ENCODE assay signal across 9 mouse cellular contexts in genomic region chr5:142444791-142445531, GRCm38 (mm10). TPM values are rescaled to one million over a fixed set of nuclear protein-coding genes. Genes with fewer than 3 reads are reported as not detected.
DNase-seq lines count a peak whose midpoint lies in the region; ATAC-seq and TF ChIP-seq lines count a peak whose summit lies in the region.
"Had no signal": no experiment of that assay in that cellular context is flagged by ENCODE, and none has a peak within 500 bp of the region (broad histone marks: within the 10 kb centered on the region; RNA-seq: fewer than 3 reads in every experiment).

No protein-coding gene starts in this region.

- DNase-seq in forebrain, embryonic 11.5 days (ENCODE audit: low spot score): no peak
- peak; percentile 59 for DNase-seq in CD4-positive helper T cell, adult 2 months (ENCODE audit: low read depth, low spot score)
- DNase-seq in gastrocnemius, adult 2 months: peak; percentile 85
- DNase-seq in limb, embryonic 14.5 days (ENCODE audit: low spot score): no peak
- DNase-seq in left cerebral cortex, postnatal 10 days (ENCODE audit: extremely low spot score in 1 of 2, low spot score in 2 of 2): no peak
- DNase-seq in cerebellum, postnatal 4 days (ENCODE audit: low spot score in 2 of 2): no peak
- no peak for DNase-seq in embryo, embryonic 10.5 days (ENCODE audit: low spot score)

- 0 out of 2 replicates have a peak overlapping the region, but pooled peaks have one; percentile 21 for H3K27ac ChIP-seq in forebrain, embryonic 12.5 days
- no peak overlapping the region for H3K27ac ChIP-seq in forebrain, embryonic 11.5 days (ENCODE audit: low read depth, low read length)
- H3K27ac ChIP-seq in gastrocnemius, adult 2 months: peak overlapping the region; percentile 93
- H3K27ac ChIP-seq in limb, embryonic 14.5 days (replicated peaks; ENCODE audit: low read depth, low read length): no peak overlapping the region

- WGBS in forebrain, embryonic 12.5 days: 66% methylated on average over 11 of the region's 11 CpGs
- 63% methylated on average over 10 of the region's 11 CpGs for WGBS in forebrain, embryonic 11.5 days
- WGBS in limb, embryonic 14.5 days: 71% methylated on average over 9 of the region's 11 CpGs

- H3K36me3 ChIP-seq in forebrain, embryonic 12.5 days (replicated peaks): no peaks in the 10 kb centered on the region
- no peaks in the 10 kb centered on the region for H3K36me3 ChIP-seq in forebrain, embryonic 11.5 days (ENCODE audit: control insufficient read depth, insufficient read depth, low read length)
- H3K36me3 ChIP-seq in limb, embryonic 14.5 days (ENCODE audit: control insufficient read depth, insufficient read depth, low read length): peaks cover 18% of the 10 kb centered on the region

- H3K4me1 ChIP-seq in forebrain, embryonic 12.5 days: peaks cover 66% of the 10 kb centered on the region
- peaks cover 18% of the 10 kb centered on the region for H3K4me1 ChIP-seq in forebrain, embryonic 11.5 days (replicated peaks; ENCODE audit: control insufficient read depth, insufficient read depth, low read length)
- H3K4me1 ChIP-seq in limb, embryonic 14.5 days (ENCODE audit: control insufficient read depth, insufficient read depth, low read length): peaks cover 39% of the 10 kb centered on the region

- no peak overlapping the region for H3K9ac ChIP-seq in forebrain, embryonic 12.5 days
- H3K9ac ChIP-seq in forebrain, embryonic 11.5 days (ENCODE audit: low read length): no peak overlapping the region
- H3K9ac ChIP-seq in limb, embryonic 14.5 days (ENCODE audit: low read depth, low read length, severe bottlenecking): 0 out of 2 replicates have a peak overlapping the region, but pooled peaks have one; percentile 25
- H3K9ac ChIP-seq: embryonic facial prominence, embryonic 12.5 days had no signal

- no peaks in the 10 kb centered on the region for H3K9me3 ChIP-seq in forebrain, embryonic 12.5 days
- no peaks in the 10 kb centered on the region for H3K9me3 ChIP-seq in forebrain, embryonic 11.5 days (ENCODE audit: control insufficient read depth, low read length)
- no peaks in the 10 kb centered on the region for H3K9me3 ChIP-seq in limb, embryonic 14.5 days (ENCODE audit: control insufficient read depth, low read length)
- H3K9me3 ChIP-seq: embryonic facial prominence, embryonic 12.5 days had no signal

- H3K4me2 ChIP-seq in forebrain, embryonic 12.5 days: no peak overlapping the region
- H3K4me2 ChIP-seq in forebrain, embryonic 11.5 days (ENCODE audit: low read depth, low read length, severe bottlenecking): no peak overlapping the region
- H3K4me2 ChIP-seq in limb, embryonic 14.5 days (replicated peaks; ENCODE audit: low read depth, low read length, severe bottlenecking): no peak overlapping the region
- H3K4me2 ChIP-seq: embryonic facial prominence, embryonic 12.5 days had no signal

- no peak for TF ChIP-seq POLR2A in limb, embryonic 14.5 days (IDR thresholded peaks at IDR 0.05; ENCODE audit: borderline replicate concordance, extremely low read depth, insufficient read depth, insufficient read length)

- H3K27me3 ChIP-seq in forebrain, embryonic 12.5 days: 0 out of 2 replicates have a peak, but pooled peaks cover 2% of the 10 kb centered on the region
- H3K27me3 ChIP-seq in forebrain, embryonic 11.5 days (ENCODE audit: control insufficient read depth, insufficient read depth, low read length): no peaks in the 10 kb centered on the region
- no peaks in the 10 kb centered on the region for H3K27me3 ChIP-seq in limb, embryonic 14.5 days (ENCODE audit: control insufficient read depth, insufficient read depth, low read length)
- H3K27me3 ChIP-seq: embryonic facial prominence, embryonic 12.5 days had no signal

- no peak for ATAC-seq in forebrain, embryonic 12.5 days (ENCODE audit: low FRiP score)
- ATAC-seq in forebrain, embryonic 11.5 days (replicated peaks; ENCODE audit: low FRiP score): no peak
- no peak for ATAC-seq in limb, embryonic 14.5 days (ENCODE audit: low FRiP score, low read depth)

- intact Hi-C loops in gastrocnemius, adult 2 months (cut with DNase I): loop anchor here (5.0 kb wide), 1 partner anchor 123 kb away; no protein-coding TSS in a partner anchor
- intact Hi-C loops in left cerebral cortex, postnatal 10 days (cut with DNase I): loop anchor here (5.0 kb wide), 1 partner anchor 43 kb away; the partner anchor contains the start of gene Foxk1

- no peak for TF ChIP-seq CTCF in gastrocnemius, adult 2 months (IDR thresholded peaks at IDR 0.05)

- H3K4me3 ChIP-seq in forebrain, embryonic 12.5 days (replicated peaks): no peak overlapping the region
- H3K4me3 ChIP-seq in forebrain, embryonic 11.5 days (ENCODE audit: low read depth, low read length): no peak overlapping the region
- H3K4me3 ChIP-seq in gastrocnemius, adult 2 months: peak overlapping the region; percentile 35
- H3K4me3 ChIP-seq in limb, embryonic 14.5 days (replicated peaks; ENCODE audit: low read length): no peak overlapping the region
- H3K4me3 ChIP-seq: embryonic facial prominence, embryonic 12.5 days had no signal

RNA-seq across cellular contexts. Expression of gene Ap5z1, which starts 18.8 kb away (rescaled TPM):
- polyA plus RNA-seq in forebrain, embryonic 12.5 days (2016; fragmentation: Nextera tagmentation; extraction: Ambion mirVana): 12.7 and 15.2 TPM in 2 replicates
- polyA plus RNA-seq in forebrain, embryonic 11.5 days (2014; fragmentation: Nextera tagmentation; extraction: Ambion mirVana): 12.8 and 13.1 TPM in 2 replicates
- 1 to 10 TPM; 3.7 to 5.0 TPM for total RNA-seq in gastrocnemius, adult 2 months (2021)
- 23.2 and 28.5 TPM in 2 replicates for polyA plus RNA-seq in limb, embryonic 14.5 days (2012; rRNA removed)
- 8.8 and 9.6 TPM in 2 replicates for polyA plus RNA-seq in limb, embryonic 14.5 days (2014; fragmentation: Nextera tagmentation; extraction: Ambion mirVana)
- total RNA-seq in left cerebral cortex, postnatal 10 days (2021): 10 to 100 TPM; 17.5 to 22.3 TPM

RNA-seq across cellular contexts. Expression of gene Foxk1, which starts 43.7 kb away (rescaled TPM):
- 5.2 and 5.9 TPM in 2 replicates for polyA plus RNA-seq in forebrain, embryonic 12.5 days (2016; fragmentation: Nextera tagmentation; extraction: Ambion mirVana)
- polyA plus RNA-seq in forebrain, embryonic 11.5 days (2014; fragmentation: Nextera tagmentation; extraction: Ambion mirVana): 5.0 and 6.1 TPM in 2 replicates
- total RNA-seq in gastrocnemius, adult 2 months (2021): 10 to 100 TPM; 12.2 to 18.9 TPM
- 18.6 and 22.1 TPM in 2 replicates for polyA plus RNA-seq in limb, embryonic 14.5 days (2012; rRNA removed)
- polyA plus RNA-seq in limb, embryonic 14.5 days (2014; fragmentation: Nextera tagmentation; extraction: Ambion mirVana): 6.0 and 6.7 TPM in 2 replicates
- total RNA-seq in left cerebral cortex, postnatal 10 days (2021): 10 to 100 TPM; 38.2 to 40.0 TPM

Comparison
In these comparisons a context has a peak if more than half of its experiments do, and no peak if none do; other contexts are left out.
1. H3K27ac ChIP-seq: peak in forebrain, embryonic 12.5 days (single experiment) and gastrocnemius, adult 2 months (single experiment); none in forebrain, embryonic 11.5 days (single experiment) and limb, embryonic 14.5 days (single experiment).
2. DNase-seq: peak in CD4-positive helper T cell, adult 2 months (single experiment) and gastrocnemius, adult 2 months (single experiment); none in forebrain, embryonic 11.5 days (single experiment), limb, embryonic 14.5 days (single experiment), left cerebral cortex, postnatal 10 days (0 of 2), cerebellum, postnatal 4 days (0 of 2) and embryo, embryonic 10.5 days (single experiment).